Mouse (Mus musculus) CH12.LX (cell line): ENCODE measurements around the gene Gli2. TPM values are rescaled to one million over a fixed set of nuclear protein-coding genes. Genes with fewer than 3 reads are reported as not detected.

Experiments used
- DNase-seq: peaks from one replicate; pipeline ENCODE4 v3.0.0-alpha.2; 2013; ENCODE audit errors: extremely low read depth
- H3K27ac ChIP-seq: 2 replicates; pipeline ENCODE4 v1.5.1; 2012; ENCODE audit warnings: low read depth, mild to moderate bottlenecking, control low read depth, moderate library complexity; ENCODE audit not compliant: insufficient read depth
- H3K27me3 ChIP-seq: replicated peaks from 2 replicates; pipeline ENCODE3; 2012; ENCODE audit warnings: inconsistent platforms
- H3K36me3 ChIP-seq, 2 experiments: replicated peaks in 1 of 2; 2 replicates each; pipeline versions ENCODE3 to v1.6.1; 2012; ENCODE audit warnings: inconsistent platforms in 1 of 2, low read length in 1 of 2, mild to moderate bottlenecking in 1 of 2, mixed read lengths in 1 of 2, moderate library complexity in 1 of 2; ENCODE audit not compliant: control insufficient read depth in 1 of 2, insufficient read depth in 1 of 2
- H3K4me1 ChIP-seq, 2 experiments: 2 replicates each; pipeline ENCODE4 v1.6.1; 2012; ENCODE audit warnings: inconsistent platforms in 1 of 2, moderate library complexity in 1 of 2; ENCODE audit not compliant: insufficient read depth in 2 of 2, control insufficient read depth in 1 of 2
- H3K4me2 ChIP-seq: 2 replicates; pipeline ENCODE4 v1.6.1; 2012; ENCODE audit warnings: low read depth, mild to moderate bottlenecking, control low read depth; ENCODE audit not compliant: poor library complexity, insufficient read depth, severe bottlenecking
- H3K4me3 ChIP-seq, 3 experiments: fragments of 150-350 bp in 1 of 3; sonication (generic) in 1 of 3; replicated peaks in 1 of 3; 2 replicates each; pipeline versions ENCODE3 to v1.5.1; 2011 to 2012; ENCODE audit warnings: low read depth in 2 of 3, low read length in 2 of 3, mild to moderate bottlenecking in 2 of 3, moderate library complexity in 2 of 3, control low read depth in 1 of 3, improper control_type of control experiment in 1 of 3, inconsistent platforms in 1 of 3, mixed read lengths in 1 of 3; ENCODE audit not compliant: poor library complexity in 1 of 3
- H3K79me2 ChIP-seq: replicated peaks from 2 replicates; pipeline ENCODE4 v1.6.1; 2012; ENCODE audit warnings: mild to moderate bottlenecking, moderate library complexity; ENCODE audit not compliant: control insufficient read depth, poor library complexity, insufficient read depth, severe bottlenecking; ENCODE audit errors: extremely low read depth
- H3K9ac ChIP-seq: 2 replicates; pipeline ENCODE4 v1.6.1; 2012; ENCODE audit warnings: low read depth, mild to moderate bottlenecking, control low read depth, moderate library complexity; ENCODE audit not compliant: insufficient read depth
- H3K9me3 ChIP-seq: replicated peaks from 2 replicates; pipeline ENCODE3; 2012; ENCODE audit warnings: low read length, inconsistent platforms, mixed read lengths
- CHD2 ChIP-seq: IDR thresholded peaks from 2 replicates; pipeline ENCODE4 v1.6.1; 2011; ENCODE audit warnings: low read length, improper control_type of control experiment
- E2F4 ChIP-seq: IDR thresholded peaks from 2 replicates; pipeline ENCODE4 v1.6.1; 2011; ENCODE audit warnings: low read depth, low read length, improper control_type of control experiment; ENCODE audit not compliant: insufficient replicate concordance
- ETS1 ChIP-seq: conservative IDR thresholded peaks from 2 replicates; pipeline ENCODE4 v1.6.1; 2012; ENCODE audit warnings: low read depth, mild to moderate bottlenecking, inconsistent platforms, low read length, improper control_type of control experiment, moderate library complexity
- HCFC1 ChIP-seq: IDR thresholded peaks from 2 replicates; pipeline ENCODE4 v1.6.1; 2012; ENCODE audit warnings: low read depth, mild to moderate bottlenecking, inconsistent platforms, low read length, improper control_type of control experiment
- MAX ChIP-seq: IDR thresholded peaks from 2 replicates; pipeline ENCODE4 v1.6.1; 2011; ENCODE audit warnings: low read length, improper control_type of control experiment
- MEF2A ChIP-seq: IDR thresholded peaks from 2 replicates; pipeline ENCODE4 v1.6.1; 2014; ENCODE audit warnings: low read depth, mild to moderate bottlenecking, inconsistent platforms, low read length, improper control_type of control experiment, borderline replicate concordance
- MXI1 ChIP-seq: IDR thresholded peaks from 2 replicates; pipeline ENCODE4 v1.6.1; 2011; ENCODE audit warnings: mild to moderate bottlenecking, low read depth, low read length, improper control_type of control experiment
- NELFE ChIP-seq: IDR thresholded peaks from 2 replicates; pipeline ENCODE4 v1.6.1; 2011; ENCODE audit warnings: low read depth, low read length, improper control_type of control experiment
- PAX5 ChIP-seq: IDR thresholded peaks from 2 replicates; pipeline ENCODE4 v1.6.1; 2012; ENCODE audit warnings: low read length, inconsistent platforms, mixed read lengths
- POLR2AphosphoS2 ChIP-seq: IDR thresholded peaks from 2 replicates; pipeline ENCODE4 v1.6.1; 2011; ENCODE audit warnings: low read depth, low read length, improper control_type of control experiment
- RAD21 ChIP-seq: IDR thresholded peaks from 2 replicates; pipeline ENCODE4 v1.6.1; 2011; ENCODE audit warnings: low read depth, mild to moderate bottlenecking, low read length, improper control_type of control experiment, moderate library complexity
- ZKSCAN1 ChIP-seq: IDR thresholded peaks from 2 replicates; pipeline ENCODE4 v1.6.1; 2012; ENCODE audit warnings: low read depth, inconsistent platforms, low read length, improper control_type of control experiment, borderline replicate concordance
- ZMIZ1 ChIP-seq: IDR thresholded peaks from 2 replicates; pipeline ENCODE4 v1.6.1; 2012; ENCODE audit warnings: low read depth, mild to moderate bottlenecking, inconsistent platforms, low read length, improper control_type of control experiment
- dilution Hi-C: fragments of 300-500 bp; cut with MboI; formaldehyde crosslinking; loops from 2 replicates; pipeline ENCODE4 v1.14.3; 2020; ENCODE audit warnings: low sequenced_read_pairs; ENCODE audit not compliant: extremely low pct_unique_long_range_greater_than_20kb, extremely low pct_ligation_motif_present
- in situ Hi-C: fragments of 300-500 bp; cut with MboI; formaldehyde crosslinking; loops from 3 replicates; pipeline ENCODE4 v1.14.3; 2019; ENCODE audit warnings: low sequenced_read_pairs, low pct_ligation_motif_present, low pct_unique_long_range_greater_than_20kb, mixed read lengths
- polyA plus RNA-seq: library from polyadenylated mRNA; unstranded; fragments of >175 nt; gene quantifications from 2 replicates; pipeline ENCODE4 v1.2.1, GENCODE M21; 2012; ENCODE audit warnings: low read depth; ENCODE audit not compliant: insufficient read length
- total RNA-seq, 2 experiments: library from RNA; depleted of rRNA; stranded (reverse); fragments of 300-350 nt in 1 of 2; fragments of >200 nt in 1 of 2; gene quantifications; 2 replicates each; pipeline ENCODE4 v1.2.3; 2012 to 2014

Gene Gli2
- total and polyA plus RNA-seq, 3 experiments: not detected

GRCm38 (mm10) chr1:118948407-118948806 is 105.0 kb downstream of the Gli2 start:
- H3K27me3 ChIP-seq: no peaks in the 10 kb centered on the region
- no peaks in the 10 kb centered on the region for H3K36me3 ChIP-seq
- no peak overlapping the region for H3K4me2 ChIP-seq
- no peak overlapping the region for H3K9ac ChIP-seq
- dilution Hi-C loops: no loop called here
- peaks cover 95% of the 10 kb centered on the region for H3K9me3 ChIP-seq
- no peak for DNase-seq
- no peak overlapping the region for H3K4me3 ChIP-seq
- in situ Hi-C loops: no loop called here
- H3K4me1 ChIP-seq: no peaks in the 10 kb centered on the region
- H3K79me2 ChIP-seq: no peaks in the 10 kb centered on the region
- no peak overlapping the region for H3K27ac ChIP-seq
- no peak for TF ChIP-seq NELFE
- TF ChIP-seq MXI1: no peak

DNA sequence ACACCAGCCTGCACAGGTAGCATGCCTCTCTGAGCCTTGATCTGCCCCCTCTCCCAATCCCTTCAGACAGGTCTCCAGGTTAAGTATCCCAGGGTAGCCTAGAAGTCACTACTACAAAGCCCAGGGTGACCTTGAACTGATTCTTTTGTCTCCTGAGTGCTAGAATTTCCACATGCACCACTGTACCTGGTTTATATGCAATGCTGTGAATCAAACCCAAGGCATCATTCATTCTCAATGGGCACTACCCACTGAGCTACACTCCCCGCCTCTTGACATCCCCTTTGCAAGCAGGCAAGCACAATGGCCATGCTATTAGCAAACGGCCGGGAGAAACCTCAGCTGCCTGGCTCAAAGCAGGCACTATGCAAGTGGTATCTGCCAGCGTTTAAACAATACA is 106.2 kb downstream of the Gli2 start:
- no peak overlapping the region for H3K9ac ChIP-seq
- TF ChIP-seq POLR2AphosphoS2: no peak
- TF ChIP-seq PAX5: no peak
- no peak for TF ChIP-seq ZKSCAN1
- TF ChIP-seq, all 38 proteins: peak for 0
- Histone ChIP-seq H3K27me3 (no peaks in the 10 kb centered on the region), H3K36me3 (no peaks in the 10 kb centered on the region), H3K4me1 (no peaks in the 10 kb centered on the region), H3K9me3 (peaks cover 99% of the 10 kb centered on the region), H3K27ac (no peak overlapping the region), H3K4me2 (no peak overlapping the region), H3K79me2 (no peaks in the 10 kb centered on the region), H3K4me3 (no peak overlapping the region)
- DNase-seq: no peak
- in situ Hi-C loops: no loop called here
- dilution Hi-C loops: no loop called here

- Histone ChIP-seq H3K27ac (no peak overlapping the region), H3K4me3 (no peak overlapping the region), H3K9me3 (peaks cover 96% of the 10 kb centered on the region), H3K4me2 (no peak overlapping the region), H3K79me2 (no peaks in the 10 kb centered on the region), H3K27me3 (no peaks in the 10 kb centered on the region), H3K9ac (no peak overlapping the region), H3K4me1 (no peaks in the 10 kb centered on the region), H3K36me3 (no peaks in the 10 kb centered on the region)
- dilution Hi-C loops: no loop called here
- TF ChIP-seq MEF2A (no peak), HCFC1 (no peak), RAD21 (no peak), CHD2 (no peak), MAX (no peak), E2F4 (no peak), ZMIZ1 (no peak), POLR2AphosphoS2 (no peak), ETS1 (no peak)
- no peak for DNase-seq
- in situ Hi-C loops: no loop called here
Measured at GRCm38 (mm10) chr1:118941336-118941735, 112.1 kb downstream of the Gli2 start.
